Mouse (Mus musculus) MEL (cell line): ENCODE data around the gene Tpcn1. TPM values are rescaled to one million over a fixed set of nuclear protein-coding genes. Genes with fewer than 3 reads are reported as not detected.

Source experiments
- DNase-seq: peaks from one replicate; pipeline ENCODE4 v3.0.0; 2011; ENCODE audit warnings: low read depth, low spot score
- H3K27ac ChIP-seq: 2 replicates; pipeline ENCODE4 v1.5.1; 2012; ENCODE audit warnings: low read depth, mild to moderate bottlenecking, control low read depth, low read length, moderate library complexity; ENCODE audit not compliant: control insufficient read depth
- H3K27me3 ChIP-seq, 2 experiments: fragments of 150-350 bp in 1 of 2; sonication (generic) in 1 of 2; 2 replicates each; pipeline ENCODE4 v1.6.1; 2012; ENCODE audit warnings: low read length in 2 of 2, mild to moderate bottlenecking in 2 of 2, improper control_type of control experiment in 1 of 2, moderate library complexity in 1 of 2; ENCODE audit not compliant: insufficient read depth in 2 of 2, control insufficient read depth in 1 of 2
- H3K36me3 ChIP-seq, 2 experiments: 2 replicates each; pipeline ENCODE4 v1.6.1; 2012 to 2014; ENCODE audit warnings: low read length in 2 of 2, improper control_type of control experiment in 1 of 2, inconsistent platforms in 1 of 2, mild to moderate bottlenecking in 1 of 2; ENCODE audit not compliant: insufficient read depth in 2 of 2, control insufficient read depth in 1 of 2
- H3K4me1 ChIP-seq, 2 experiments: fragments of 150-350 bp in 1 of 2; sonication (generic) in 1 of 2; 2 replicates each; pipeline ENCODE4 v1.6.1; 2012; ENCODE audit warnings: low read length in 2 of 2, improper control_type of control experiment in 1 of 2, mild to moderate bottlenecking in 1 of 2; ENCODE audit not compliant: insufficient read depth in 2 of 2, control insufficient read depth in 1 of 2
- H3K4me3 ChIP-seq, 2 experiments: fragments of 150-350 bp in 1 of 2; sonication (generic) in 1 of 2; 2 replicates each; pipeline ENCODE4 v1.5.1; 2012; ENCODE audit warnings: low read depth in 2 of 2, low read length in 2 of 2, mild to moderate bottlenecking in 2 of 2, moderate library complexity in 2 of 2, control low read depth in 1 of 2, improper control_type of control experiment in 1 of 2; ENCODE audit not compliant: control insufficient read depth in 1 of 2, insufficient read depth in 1 of 2
- H3K79me2 ChIP-seq: 2 replicates; pipeline ENCODE4 v1.6.1; 2012; ENCODE audit warnings: mild to moderate bottlenecking, low read length, moderate library complexity; ENCODE audit not compliant: control insufficient read depth, poor library complexity, insufficient read depth
- H3K9ac ChIP-seq: 2 replicates; pipeline ENCODE4 v1.6.1; 2012; ENCODE audit warnings: low read depth, mild to moderate bottlenecking, control low read depth, low read length, moderate library complexity; ENCODE audit not compliant: control insufficient read depth, poor library complexity, severe bottlenecking
- H3K9me3 ChIP-seq: fragments of 150-350 bp; sonication (generic); replicated peaks from 2 replicates; pipeline ENCODE4 v1.6.1; 2012; ENCODE audit warnings: mild to moderate bottlenecking, low read length, improper control_type of control experiment, moderate library complexity; ENCODE audit not compliant: insufficient read depth
- BHLHE40 ChIP-seq: IDR thresholded peaks from 2 replicates; pipeline ENCODE4 v1.6.1; 2012; ENCODE audit warnings: low read depth, mild to moderate bottlenecking, inconsistent platforms, low read length, improper control_type of control experiment, borderline replicate concordance
- ELF1 ChIP-seq: IDR thresholded peaks from 2 replicates; pipeline ENCODE4 v1.6.1; 2014; ENCODE audit warnings: low read depth, mild to moderate bottlenecking, inconsistent platforms, low read length, improper control_type of control experiment, moderate library complexity
- GATA1 ChIP-seq: IDR thresholded peaks from 2 replicates; pipeline ENCODE4 v1.6.1; 2011; ENCODE audit warnings: low read depth, low read length, improper control_type of control experiment
- MAFK ChIP-seq: IDR thresholded peaks from 2 replicates; pipeline ENCODE4 v1.6.1; 2011; ENCODE audit warnings: low read depth, mild to moderate bottlenecking, low read length, improper control_type of control experiment, borderline replicate concordance
- MAX ChIP-seq: IDR thresholded peaks from 2 replicates; pipeline ENCODE4 v1.6.1; 2011; ENCODE audit warnings: low read length, improper control_type of control experiment
- MAZ ChIP-seq: IDR thresholded peaks from 2 replicates; pipeline ENCODE4 v1.6.1; 2012; ENCODE audit warnings: low read depth, mild to moderate bottlenecking, inconsistent platforms, low read length, improper control_type of control experiment
- MEF2A ChIP-seq: IDR thresholded peaks from 2 replicates; pipeline ENCODE4 v1.6.1; 2014; ENCODE audit warnings: low read depth, mild to moderate bottlenecking, inconsistent platforms, low read length, improper control_type of control experiment; ENCODE audit not compliant: poor library complexity, insufficient replicate concordance, severe bottlenecking; ENCODE audit errors: extremely low read depth
- MXI1 ChIP-seq: IDR thresholded peaks from 2 replicates; pipeline ENCODE4 v1.6.1; 2011; ENCODE audit warnings: mild to moderate bottlenecking, low read depth, low read length, improper control_type of control experiment
- NRF1 ChIP-seq: IDR thresholded peaks from 2 replicates; pipeline ENCODE4 v1.6.1; 2014; ENCODE audit warnings: low read depth, mild to moderate bottlenecking, inconsistent platforms, low read length, improper control_type of control experiment, moderate library complexity; ENCODE audit not compliant: poor library complexity, insufficient read depth, severe bottlenecking
- POLR2A ChIP-seq, 2 experiments: IDR thresholded peaks; 2 replicates each; pipeline ENCODE4 v1.6.1; 2011 to 2012; ENCODE audit warnings: low read length in 2 of 2, mild to moderate bottlenecking in 2 of 2, control low read depth in 1 of 2, improper control_type of control experiment in 1 of 2, low read depth in 1 of 2, moderate library complexity in 1 of 2; ENCODE audit not compliant: control insufficient read depth in 1 of 2, insufficient read depth in 1 of 2, poor library complexity in 1 of 2
- POLR2AphosphoS2 ChIP-seq: IDR thresholded peaks from 2 replicates; pipeline ENCODE4 v1.6.1; 2011; ENCODE audit warnings: low read length, improper control_type of control experiment
- POLR2AphosphoS5 ChIP-seq: IDR thresholded peaks from 2 replicates; pipeline ENCODE4 v1.6.1; 2012; ENCODE audit warnings: low read depth, borderline replicate concordance, mild to moderate bottlenecking, inconsistent platforms, low read length, moderate library complexity, mixed read lengths
- SIN3A ChIP-seq: IDR thresholded peaks from 2 replicates; pipeline ENCODE4 v1.6.1; 2012; ENCODE audit warnings: low read length, improper control_type of control experiment, inconsistent platforms
- SMC3 ChIP-seq: IDR thresholded peaks from 2 replicates; pipeline ENCODE4 v1.6.1; 2011; ENCODE audit warnings: low read depth, low read length, improper control_type of control experiment
- TBP ChIP-seq: IDR thresholded peaks from 2 replicates; pipeline ENCODE4 v1.8.0; 2011; ENCODE audit warnings: low read depth, low read length, improper control_type of control experiment
- TCF12 ChIP-seq: IDR thresholded peaks from 2 replicates; pipeline ENCODE4 v1.6.1; 2014; ENCODE audit warnings: low read depth, mild to moderate bottlenecking, inconsistent platforms, low read length, improper control_type of control experiment, moderate library complexity
- UBTF ChIP-seq: IDR thresholded peaks from 2 replicates; pipeline ENCODE4 v1.6.1; 2012; ENCODE audit warnings: low read depth, mild to moderate bottlenecking, inconsistent platforms, low read length, improper control_type of control experiment, moderate library complexity, borderline replicate concordance; ENCODE audit not compliant: insufficient read depth
- USF1 ChIP-seq: IDR thresholded peaks from 2 replicates; pipeline ENCODE4 v1.6.1; 2014; ENCODE audit warnings: low read depth, mild to moderate bottlenecking, inconsistent platforms, low read length, improper control_type of control experiment, moderate library complexity
- USF2 ChIP-seq, 2 experiments: IDR thresholded peaks; 2 replicates each; pipeline ENCODE4 v1.6.1; 2011 to 2012; ENCODE audit warnings: improper control_type of control experiment in 2 of 2, low read length in 2 of 2, borderline replicate concordance in 1 of 2, inconsistent platforms in 1 of 2, low read depth in 1 of 2, mild to moderate bottlenecking in 1 of 2; ENCODE audit not compliant: insufficient read depth in 1 of 2
- ZKSCAN1 ChIP-seq: IDR thresholded peaks from 2 replicates; pipeline ENCODE4 v1.6.1; 2012; ENCODE audit warnings: low read depth, mild to moderate bottlenecking, inconsistent platforms, low read length, improper control_type of control experiment, moderate library complexity
- ZNF384 ChIP-seq: IDR thresholded peaks from 2 replicates; pipeline ENCODE4 v1.6.1; 2012; ENCODE audit warnings: low read depth, mild to moderate bottlenecking, inconsistent platforms, low read length, improper control_type of control experiment
- polyA plus RNA-seq, 2 experiments: library from polyadenylated mRNA; stranded (reverse) in 1 of 2; unstranded in 1 of 2; fragments of >175 nt in 1 of 2; fragments of >200 nt in 1 of 2; gene quantifications; 2 replicates each; pipeline versions ENCODE4 v1.2.1 to v1.2.4; 2012; ENCODE audit warnings: low replicate concordance in 2 of 2, low read depth in 1 of 2; ENCODE audit not compliant: insufficient read length in 2 of 2, insufficient read depth in 1 of 2, missing spikeins in 1 of 2
- total RNA-seq: library from RNA; depleted of rRNA; stranded (reverse); fragments of 300-350 nt; gene quantifications from 2 replicates; pipeline ENCODE4 v1.2.3, GENCODE M21; 2012

The Tpcn1 gene
- total and polyA plus RNA-seq, 3 experiments, result 11.3 to 43.2 TPM; not detected in 1

GRCm38 (mm10) chr5:120562956-120563913, 25.2 kb downstream of the Tpcn1 start:
- Histone ChIP-seq H3K9me3 (no peaks in the 10 kb centered on the region), H3K79me2 (no peaks in the 10 kb centered on the region), H3K4me3 (no peak overlapping the region), H3K27ac (no peak overlapping the region), H3K9ac (no peak overlapping the region), H3K27me3 (no peaks in the 10 kb centered on the region), H3K4me1 (no peaks in the 10 kb centered on the region), H3K36me3 (no peaks in the 10 kb centered on the region)
- DNase-seq, result no peak
- TF ChIP-seq TCF12 (no peak), ZNF384 (0 out of 2 replicates have a peak, but pooled peaks have one; percentile 18), SIN3A (no peak)

GRCm38 (mm10) chr5:120560616-120561311, 27.7 kb downstream of the Tpcn1 start:
- Histone ChIP-seq H3K4me3 (no peak overlapping the region), H3K9ac (no peak overlapping the region), H3K27ac (no peak overlapping the region), H3K4me1 (no peaks in the 10 kb centered on the region), H3K27me3 (no peaks in the 10 kb centered on the region), H3K36me3 (no peaks in the 10 kb centered on the region), H3K79me2 (no peaks in the 10 kb centered on the region), H3K9me3 (no peaks in the 10 kb centered on the region)
- DNase-seq, result no peak
- TF ChIP-seq TBP (no peak), UBTF (no peak), NRF1 (no peak), POLR2AphosphoS2 (no peak), MAFK (no peak), MXI1 (no peak), POLR2A (IDR thresholded peaks at IDR 0.05; ENCODE audit: control insufficient read depth in 1 of 2, insufficient read depth in 1 of 2, low read depth in 1 of 2, low read length in 2 of 2, poor library complexity in 1 of 2) (no peak)

DNA sequence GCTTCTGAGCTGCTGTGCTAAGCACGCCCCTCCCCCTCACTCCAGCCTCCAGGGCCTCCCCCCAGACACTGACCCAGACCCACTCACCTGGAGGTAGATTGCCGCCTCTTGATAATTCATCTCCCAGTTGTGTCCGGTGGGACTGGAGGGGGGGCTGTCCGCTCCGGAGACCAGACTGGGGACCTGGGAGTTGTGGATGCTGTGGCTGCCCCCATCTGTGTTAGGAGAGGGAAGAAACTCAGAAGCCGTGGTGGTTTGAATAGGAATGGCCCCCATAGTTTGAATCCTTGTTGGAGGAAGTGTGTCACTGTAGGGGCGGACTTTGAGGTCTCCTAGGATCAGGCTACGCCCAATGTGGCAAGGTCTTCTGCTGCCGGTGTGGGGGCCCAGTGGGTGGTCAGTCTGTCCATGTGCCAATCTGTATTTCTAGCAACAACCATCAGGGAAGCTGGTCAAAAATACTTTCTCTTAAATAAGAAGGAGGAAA, 28.3 kb downstream of the Tpcn1 start:
- Histone ChIP-seq H3K27me3 (no peaks in the 10 kb centered on the region), H3K79me2 (no peaks in the 10 kb centered on the region), H3K4me1 (no peaks in the 10 kb centered on the region), H3K27ac (no peak overlapping the region), H3K9me3 (no peaks in the 10 kb centered on the region), H3K36me3 (no peaks in the 10 kb centered on the region; a peak in 1 of 4 replicates), H3K4me3 (no peak overlapping the region), H3K9ac (no peak overlapping the region)
- no peak for DNase-seq
- TF ChIP-seq ELF1 (no peak), TCF12 (no peak), POLR2AphosphoS2 (no peak), NRF1 (no peak), SMC3 (no peak), POLR2AphosphoS5 (no peak), TBP (no peak), MAZ (no peak), MAX (no peak), BHLHE40 (no peak), MEF2A (no peak), USF1 (no peak), USF2 (IDR thresholded peaks at IDR 0.05; ENCODE audit: borderline replicate concordance in 1 of 2, insufficient read depth in 1 of 2, low read depth in 1 of 2, low read length in 2 of 2) (no peak), GATA1 (no peak), ZKSCAN1 (no peak)
